Mouse (Mus musculus): ENCODE measurements at regions not wholly inside any gene's neighbourhood (a gene's known extent, or its start where the extent isn't known, plus 50 kb on each side); places are given as distances from the start of the nearest gene placed in this dataset.

- no peak for TF ChIP-seq CTCF (IDR thresholded peaks at IDR 0.05; ENCODE audit: low read depth)
- TF ChIP-seq EP300 (IDR thresholded peaks at IDR 0.05; ENCODE audit: low read depth) = no peak
Measured at GRCm38 (mm10) chr9:115720306-115720705, 188.9 kb upstream of the Gadl1 start.
